29 mouse cellular contexts compared by ENCODE assay signal in the genomic region with DNA sequence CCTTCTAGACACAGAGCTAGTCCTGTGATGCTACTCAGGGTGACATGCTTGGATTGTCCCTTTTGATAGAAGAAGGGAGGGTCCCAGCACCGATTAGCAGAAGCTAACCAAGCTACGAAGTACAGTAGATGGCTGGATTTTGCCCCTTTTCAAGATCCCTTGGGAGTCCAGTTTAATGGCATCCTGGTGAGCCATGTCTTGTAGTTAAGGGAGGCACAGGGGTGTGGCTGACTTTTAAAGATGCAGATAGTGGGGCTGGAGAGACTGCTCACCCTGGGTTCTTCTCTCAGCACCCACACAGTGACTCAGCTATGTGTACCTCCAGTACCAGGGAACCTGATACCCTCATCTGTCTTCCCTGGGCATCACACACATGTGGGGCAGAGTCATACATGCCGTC. TPM values are rescaled to one million over a fixed set of nuclear protein-coding genes. Genes with fewer than 3 reads are reported as not detected.
DNase-seq lines count a peak whose midpoint lies in the region; ATAC-seq and TF ChIP-seq lines count a peak whose summit lies in the region.
"Had no signal": no experiment of that assay in that cellular context is flagged by ENCODE, and none has a peak within 500 bp of the region (broad histone marks: within the 10 kb centered on the region; RNA-seq: fewer than 3 reads in every experiment).

No protein-coding gene starts in this region.

- 74% methylated on average over 3 of the region's 3 CpGs for WGBS in heart, embryonic 16.5 days
- WGBS in kidney, embryonic 15.5 days: 71% methylated on average over 3 of the region's 3 CpGs
- WGBS in hindbrain, postnatal 0 days: 81% methylated on average over 3 of the region's 3 CpGs

- no peak overlapping the region for H3K9ac ChIP-seq in heart, embryonic 16.5 days (ENCODE audit: low read length)
- no peak overlapping the region for H3K9ac ChIP-seq in kidney, embryonic 15.5 days
- H3K9ac ChIP-seq in hindbrain, postnatal 0 days (replicated peaks; ENCODE audit: low read length): no peak overlapping the region
- H3K9ac ChIP-seq: embryonic facial prominence, embryonic 15.5 days; forebrain, embryonic 15.5 days; limb, embryonic 12.5 days; liver, embryonic 15.5 days; neural tube, embryonic 15.5 days had no signal

- no peak for TF ChIP-seq CTCF in hindbrain, postnatal 0 days (IDR thresholded peaks at IDR 0.05; ENCODE audit: low read depth)

- H3K9me3 ChIP-seq in heart, embryonic 16.5 days (replicated peaks; ENCODE audit: control insufficient read depth, low read length): no peaks in the 10 kb centered on the region
- H3K9me3 ChIP-seq in kidney, embryonic 15.5 days (replicated peaks): no peaks in the 10 kb centered on the region
- H3K9me3 ChIP-seq in hindbrain, postnatal 0 days (ENCODE audit: low read length): no peaks in the 10 kb centered on the region
- H3K9me3 ChIP-seq: embryonic facial prominence, embryonic 15.5 days; forebrain, embryonic 15.5 days; heart, embryonic 10.5 days; limb, embryonic 12.5 days; liver, embryonic 15.5 days; neural tube, embryonic 15.5 days had no signal

- H3K27me3 ChIP-seq in heart, embryonic 16.5 days (ENCODE audit: control insufficient read depth, insufficient read depth, low read length): no peaks in the 10 kb centered on the region
- no peaks in the 10 kb centered on the region for H3K27me3 ChIP-seq in kidney, embryonic 15.5 days
- no peaks in the 10 kb centered on the region for H3K27me3 ChIP-seq in hindbrain, postnatal 0 days (ENCODE audit: insufficient read depth, low read length)
- H3K27me3 ChIP-seq: CH12.LX; embryonic facial prominence, embryonic 15.5 days; forebrain, embryonic 15.5 days; limb, embryonic 12.5 days; liver, embryonic 15.5 days; neural tube, embryonic 15.5 days; Patski had no signal

- peaks cover 23% of the 10 kb centered on the region for H3K4me1 ChIP-seq in heart, embryonic 16.5 days (ENCODE audit: control insufficient read depth, insufficient read depth, low read length)
- peaks cover 26% of the 10 kb centered on the region for H3K4me1 ChIP-seq in kidney, embryonic 15.5 days
- 0 out of 2 replicates have a peak, but pooled peaks cover 4% of the 10 kb centered on the region for H3K4me1 ChIP-seq in hindbrain, postnatal 0 days (ENCODE audit: insufficient read depth, low read length)
- H3K4me1 ChIP-seq: embryonic facial prominence, embryonic 15.5 days; forebrain, embryonic 15.5 days had no signal

- 0 out of 2 replicates have a peak overlapping the region, but pooled peaks have one; percentile 19 for H3K27ac ChIP-seq in heart, embryonic 16.5 days (ENCODE audit: low read length)
- H3K27ac ChIP-seq in kidney, embryonic 15.5 days: no peak overlapping the region
- no peak overlapping the region for H3K27ac ChIP-seq in hindbrain, postnatal 0 days
- H3K27ac ChIP-seq: embryonic facial prominence, embryonic 15.5 days; forebrain, embryonic 15.5 days; heart, embryonic 10.5 days; layer of hippocampus, adult 2 months; limb, embryonic 12.5 days; liver, embryonic 15.5 days; neural tube, embryonic 15.5 days had no signal

- H3K36me3 ChIP-seq in heart, embryonic 16.5 days (ENCODE audit: control insufficient read depth, insufficient read depth): peaks cover 3% of the 10 kb centered on the region; the same call in 1 of the 2 replicates
- peaks cover 8% of the 10 kb centered on the region for H3K36me3 ChIP-seq in kidney, embryonic 15.5 days
- H3K36me3 ChIP-seq in hindbrain, postnatal 0 days (ENCODE audit: insufficient read depth, low read length): peaks cover 2% of the 10 kb centered on the region; the same call in 1 of the 2 replicates
- H3K36me3 ChIP-seq: forebrain, embryonic 15.5 days; G1E had no signal

- no peak overlapping the region for H3K4me3 ChIP-seq in heart, embryonic 16.5 days (ENCODE audit: low read length)
- H3K4me3 ChIP-seq in kidney, embryonic 15.5 days (replicated peaks): no peak overlapping the region
- no peak overlapping the region for H3K4me3 ChIP-seq in hindbrain, postnatal 0 days (ENCODE audit: low read length)
- H3K4me3 ChIP-seq: embryonic facial prominence, embryonic 15.5 days; forebrain, embryonic 15.5 days; heart, embryonic 10.5 days; layer of hippocampus, adult 2 months; limb, embryonic 12.5 days; liver, embryonic 15.5 days; neural tube, embryonic 15.5 days had no signal

- ATAC-seq in heart, embryonic 16.5 days (replicated peaks; ENCODE audit: extremely low read depth, insufficient read depth, low FRiP score): no peak
- peak; percentile 13; the same call in 1 of the 2 replicates for ATAC-seq in kidney, embryonic 15.5 days (replicated peaks; ENCODE audit: low FRiP score)
- peak; percentile 16; the same call in 1 of the 2 replicates for ATAC-seq in hindbrain, postnatal 0 days
- ATAC-seq: forebrain, embryonic 15.5 days; inflammation-experienced regulatory T-cells, adult 6 months; Patski had no signal

- no peak overlapping the region for H3K4me2 ChIP-seq in heart, embryonic 16.5 days (ENCODE audit: low read depth, low read length)
- H3K4me2 ChIP-seq in kidney, embryonic 15.5 days: no peak overlapping the region
- H3K4me2 ChIP-seq in hindbrain, postnatal 0 days (ENCODE audit: low read depth, low read length): no peak overlapping the region
- H3K4me2 ChIP-seq: embryonic facial prominence, embryonic 15.5 days; forebrain, embryonic 15.5 days; limb, embryonic 12.5 days; liver, embryonic 15.5 days; neural tube, embryonic 15.5 days had no signal

- DNase-seq in heart, adult 9 months (ENCODE audit: low spot score in 2 of 2): no peak
- DNase-seq in kidney, adult 18-20 months: no peak
- peak; percentile 61 for DNase-seq in A20 (ENCODE audit: low read depth, low spot score)
- no peak for DNase-seq in hindbrain, postnatal 0 days (ENCODE audit: low spot score)
- DNase-seq in c-Kit-positive CD71-positive TER-119-positive erythroid progenitor cells, embryonic 14.5 days (ENCODE audit: low spot score): no peak
- no peak for DNase-seq in urinary bladder, postnatal 10 days (ENCODE audit: low spot score)
- DNase-seq: adrenal gland, postnatal 36 days; cerebellum, adult 11 months; gastrocnemius, postnatal 14 days; heart, postnatal 14 days; lung, postnatal 14 days; midbrain, embryonic 14.5 days; right cerebral cortex, adult 18-20 months; right cerebral cortex, postnatal 4 days; thymus, adult 2 months; thymus, postnatal 4 days had no signal

RNA-seq across cellular contexts. Expression of gene Man2a1, which starts 20.1 kb away (rescaled TPM):
- 6.3 and 6.9 TPM in 2 replicates for polyA plus RNA-seq in heart, embryonic 16.5 days (2015; fragmentation: Nextera tagmentation; extraction: Ambion mirVana)
- polyA plus RNA-seq in kidney, embryonic 15.5 days (2015; fragmentation: Nextera tagmentation; extraction: Ambion mirVana): 8.6 and 11.0 TPM in 2 replicates
- total RNA-seq in hindbrain, postnatal 0 days (2014; rRNA removed): 14.9 and 15.8 TPM in 2 replicates
- 2.6 and 3.3 TPM in 2 replicates for polyA plus RNA-seq in hindbrain, postnatal 0 days (2015; fragmentation: Nextera tagmentation; extraction: Ambion mirVana)
- total RNA-seq: G1E had no signal
- polyA plus RNA-seq: G1E had no signal
